Mouse (Mus musculus) fibroblast of lung, adult 2 months (primary cell): ENCODE results near the gene Llgl1.

ENCODE experiments used
- DNase-seq: peaks from one replicate; pipeline ENCODE4 v3.0.0-alpha.2; 2011; ENCODE audit warnings: low read depth

The Llgl1 gene

GRCm38 (mm10) chr11:60699524-60700075 lies at the start of gene Llgl1:
Gene Llgl1, plus strand, starts transcription at chr11:60699723.
- DNase-seq: peak; percentile 70

- DNase-seq: no peak
Observed at GRCm38 (mm10) chr11:60696165-60696564, 3.4 kb upstream of the Llgl1 start.

- no peak for DNase-seq
Observed at GRCm38 (mm10) chr11:60697561-60697960, 2.0 kb upstream of the Llgl1 start.

GRCm38 (mm10) chr11:60698806-60699523 lies 558 bp upstream of the Llgl1 start:
- DNase-seq: no peak

DNA sequence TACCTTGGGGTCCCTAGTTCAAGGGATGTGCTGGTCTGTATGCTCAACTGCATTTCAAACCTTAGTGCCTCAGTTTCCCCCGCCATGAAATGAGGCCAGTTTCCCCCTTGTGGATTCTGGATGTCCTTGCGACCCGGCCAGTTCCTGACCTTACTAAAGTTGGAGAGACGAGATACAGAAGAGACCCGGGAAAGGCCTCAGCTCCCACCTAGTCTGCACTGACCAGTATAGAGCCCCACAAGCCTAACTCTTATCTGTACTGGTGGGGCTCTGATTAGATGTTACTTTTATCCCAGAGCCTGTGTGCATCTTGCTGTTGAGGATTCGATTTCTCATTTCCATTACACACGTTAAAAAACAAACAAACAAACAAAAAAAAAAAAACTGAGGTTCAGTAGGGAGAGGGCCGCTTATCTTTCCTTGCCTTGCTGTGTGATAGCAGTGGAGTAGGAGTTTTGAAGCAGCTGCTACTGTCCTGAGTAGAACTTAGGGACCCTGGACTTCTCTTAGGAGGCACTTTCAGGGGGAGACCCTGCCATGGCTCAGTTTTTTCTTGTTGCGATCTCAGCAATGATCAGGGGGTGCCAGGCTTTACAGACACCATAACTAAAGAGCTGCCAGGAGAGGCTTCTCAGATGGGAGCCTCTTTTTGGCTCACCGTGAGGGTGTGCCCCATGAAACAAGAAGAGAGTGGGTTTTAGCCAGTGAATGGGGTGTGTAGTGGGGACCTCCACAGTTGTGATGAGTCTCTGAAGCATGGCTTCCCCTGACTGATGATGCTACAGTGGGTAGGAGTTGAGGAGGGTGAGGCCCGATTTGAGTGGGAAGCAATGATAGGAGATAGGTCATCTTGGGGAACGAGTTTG lies 1.0 kb downstream of the Llgl1 start:
- DNase-seq: no peak

- DNase-seq: no peak
Observed at GRCm38 (mm10) chr11:60701611-60702010, 2.1 kb downstream of the Llgl1 start.

- DNase-seq: no peak
Observed at GRCm38 (mm10) chr11:60703131-60703530, 3.6 kb downstream of the Llgl1 start.

DNA sequence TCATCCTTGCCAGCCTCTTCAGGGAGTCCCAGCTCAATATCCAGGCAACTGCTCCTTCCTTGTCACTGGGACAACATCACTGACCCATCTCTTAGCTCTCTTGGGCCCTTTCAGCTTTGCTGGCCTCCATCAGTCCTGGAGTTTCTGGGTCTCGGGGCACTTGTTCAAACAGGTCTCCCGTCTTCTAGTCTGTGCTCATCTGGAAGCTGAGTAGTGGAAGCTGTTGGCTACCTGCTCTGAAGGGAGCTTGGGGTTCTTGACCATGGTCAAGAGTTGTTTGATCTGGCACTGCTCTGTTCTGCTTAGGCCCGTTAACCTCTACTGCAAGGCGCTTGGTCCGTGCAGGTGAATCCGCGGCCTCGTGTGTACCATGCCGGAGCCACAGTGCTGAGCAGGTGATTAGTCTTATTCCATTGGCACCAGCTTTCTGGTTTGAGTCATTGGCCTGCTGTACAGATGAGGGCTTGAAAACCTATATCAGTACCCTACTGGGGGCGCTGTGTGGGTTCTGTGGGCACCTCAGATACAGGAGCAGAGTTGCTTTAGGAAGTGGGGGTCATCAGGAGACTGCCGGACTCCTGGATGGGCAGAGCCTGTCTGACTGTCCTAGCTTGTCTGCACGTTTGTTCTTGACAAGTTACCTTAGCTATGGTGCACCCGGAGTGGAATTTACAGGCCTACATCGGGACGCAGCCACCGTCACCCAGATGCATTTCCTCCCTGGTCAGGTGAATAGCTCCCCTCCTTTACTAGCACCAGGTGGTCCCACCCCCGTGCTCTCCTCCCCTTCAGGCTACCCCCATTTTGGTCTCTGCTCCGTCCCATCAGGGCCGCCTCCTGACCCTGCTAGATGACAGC lies 4.7 kb downstream of the Llgl1 start:
- no peak for DNase-seq

- no peak for DNase-seq
Observed at GRCm38 (mm10) chr11:60705255-60705654, 5.7 kb downstream of the Llgl1 start.

DNA sequence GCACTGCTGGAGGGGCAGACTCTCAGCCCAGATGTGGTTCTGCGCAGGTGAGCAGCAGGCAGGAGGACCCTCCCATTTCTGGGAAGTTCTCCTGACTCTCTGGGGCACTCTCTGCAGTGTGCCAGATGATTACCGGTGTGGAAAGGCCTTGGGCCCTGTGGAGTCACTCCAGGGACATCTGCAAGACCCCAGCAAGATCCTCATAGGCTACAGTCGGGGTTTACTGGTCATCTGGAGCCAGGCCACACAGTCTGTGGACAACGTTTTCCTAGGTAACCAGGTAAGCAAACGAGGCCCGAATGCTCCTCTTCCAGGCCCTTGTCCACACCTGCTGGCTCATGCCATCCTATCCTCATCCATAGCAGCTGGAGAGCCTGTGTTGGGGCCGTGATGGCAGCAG lies 6.6 kb downstream of the Llgl1 start:
- DNase-seq: no peak

DNA sequence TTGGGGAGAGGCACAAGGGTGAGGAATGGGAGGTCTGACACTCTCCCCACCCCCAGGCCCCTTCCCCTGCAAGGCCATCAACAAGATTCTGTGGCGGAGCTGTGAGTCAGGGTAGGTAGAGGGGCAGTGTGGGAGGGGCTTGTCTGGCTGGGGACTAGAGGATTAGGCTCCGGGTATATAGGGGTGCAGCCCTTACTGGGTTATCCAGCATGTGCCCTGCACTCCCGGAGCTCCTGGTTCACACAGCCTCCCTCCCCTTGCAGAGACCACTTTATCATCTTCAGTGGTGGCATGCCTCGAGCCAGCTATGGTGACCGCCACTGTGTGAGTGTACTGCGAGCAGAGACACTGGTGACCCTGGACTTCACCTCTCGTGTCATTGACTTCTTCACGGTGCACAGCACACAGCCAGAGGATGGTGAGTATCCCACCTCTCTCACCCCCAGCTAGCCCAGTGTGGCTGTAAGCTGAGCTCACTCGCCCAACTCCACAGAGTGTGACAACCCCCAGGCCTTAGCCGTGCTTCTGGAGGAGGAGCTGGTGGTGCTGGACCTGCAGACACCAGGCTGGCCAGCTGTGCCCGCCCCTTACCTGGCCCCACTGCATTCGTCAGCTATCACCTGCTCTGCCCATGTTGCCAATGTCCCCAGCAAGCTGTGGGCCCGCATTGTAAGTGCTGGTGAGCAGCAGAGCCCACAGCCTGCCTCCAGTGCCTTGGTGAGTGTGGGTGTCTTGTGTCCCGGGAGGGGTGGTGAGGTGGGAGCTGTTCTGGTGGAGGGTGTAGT lies 7.4 kb downstream of the Llgl1 start:
- DNase-seq: no peak

GRCm38 (mm10) chr11:60707672-60708071 lies 8.1 kb downstream of the Llgl1 start:
- peak; percentile 99 for DNase-seq

DNA sequence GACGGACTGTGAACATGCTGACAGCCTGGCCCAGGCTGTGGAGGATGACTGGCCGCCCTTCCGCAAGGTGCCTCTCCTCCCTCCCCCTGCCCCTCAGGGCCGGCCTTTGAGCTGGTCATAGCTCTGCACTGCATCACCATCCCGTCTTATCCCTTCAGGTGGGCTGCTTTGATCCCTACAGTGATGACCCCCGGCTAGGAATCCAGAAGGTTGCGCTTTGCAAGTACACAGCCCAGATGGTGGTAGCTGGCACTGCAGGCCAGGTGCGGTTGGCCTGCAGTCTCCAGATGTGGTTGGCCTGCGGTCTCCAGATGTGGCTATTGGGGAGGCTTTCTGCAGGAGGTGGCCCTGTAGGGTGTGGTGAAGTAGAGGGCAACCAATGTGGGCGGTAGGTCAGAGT lies 9.1 kb downstream of the Llgl1 start:
- no peak for DNase-seq

DNA sequence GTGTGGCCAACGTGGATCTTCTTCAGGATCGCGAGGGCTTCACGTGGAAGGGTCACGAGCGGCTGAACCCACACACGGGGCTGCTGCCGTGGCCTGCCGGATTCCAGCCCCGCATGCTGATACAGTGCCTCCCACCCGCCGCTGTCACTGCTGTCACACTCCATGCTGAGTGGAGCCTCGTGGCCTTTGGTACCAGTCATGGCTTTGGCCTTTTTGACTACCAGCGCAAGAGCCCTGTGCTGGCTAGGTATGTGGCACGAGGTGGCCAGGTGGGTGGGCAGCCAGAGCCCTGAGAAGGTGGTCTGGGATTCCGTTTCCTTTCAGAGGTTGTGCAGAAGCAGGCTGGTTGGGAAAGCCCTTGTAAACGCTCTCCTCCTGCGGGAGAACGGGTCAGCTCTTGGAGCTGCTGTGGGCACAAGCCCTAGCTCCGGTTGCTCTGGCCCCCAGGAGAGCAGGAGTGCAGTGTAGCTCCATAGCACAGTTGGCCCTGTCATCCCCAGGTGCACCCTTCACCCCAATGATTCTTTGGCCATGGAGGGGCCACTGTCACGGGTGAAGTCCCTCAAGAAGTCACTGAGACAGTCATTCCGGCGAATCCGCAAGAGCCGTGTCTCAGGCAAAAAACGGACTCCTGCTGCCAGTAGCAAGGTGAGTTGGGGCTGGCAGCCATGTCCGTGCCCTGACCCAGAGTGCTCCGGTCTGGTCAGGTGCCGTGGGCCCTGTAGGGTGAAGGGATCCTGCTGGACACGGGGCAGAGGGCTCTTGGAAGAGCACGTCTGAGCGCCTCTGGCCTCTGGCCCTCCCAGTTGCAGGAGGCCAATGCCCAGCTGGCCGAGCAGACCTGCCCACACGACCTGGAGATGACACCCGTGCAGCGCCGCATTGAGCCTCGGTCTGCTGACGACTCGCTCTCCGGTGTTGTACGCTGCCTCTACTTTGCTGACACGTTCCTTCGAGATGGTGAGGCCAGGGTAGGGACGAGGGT lies 10.2 kb downstream of the Llgl1 start:
- no peak for DNase-seq

- DNase-seq: no peak
Observed at GRCm38 (mm10) chr11:60711218-60711617, 11.7 kb downstream of the Llgl1 start.

- no peak for DNase-seq
Observed at GRCm38 (mm10) chr11:60712040-60712439, 12.5 kb downstream of the Llgl1 start.

- DNase-seq: no peak
Observed at GRCm38 (mm10) chr11:60712639-60713255, 13.2 kb downstream of the Llgl1 start.

- no peak for DNase-seq
Observed at GRCm38 (mm10) chr11:60715833-60716232, 16.3 kb downstream of the Llgl1 start.

- no peak for DNase-seq
Observed at GRCm38 (mm10) chr11:60719263-60719662, 19.7 kb downstream of the Llgl1 start.
